Mouse (Mus musculus) cerebellum, postnatal 36 days (tissue): Measurements from ENCODE around the gene Phlpp1.
"Not testable (repeated sequence)": the region's sequence is repeated elsewhere in the genome, so short reads cannot be mapped to it uniquely, and the experiment has no call there.

Source experiments
- DNase-seq, 2 experiments: peaks; one replicate each; pipeline ENCODE4 v3.0.0; 2021 to 2022; ENCODE audit warnings: mixed read lengths in 2 of 2

The Phlpp1 gene

GRCm38 (mm10) chr1:106268028-106268799 is 96.7 kb downstream of the Phlpp1 start:
- no peak for DNase-seq

- no peak for DNase-seq
Observed at GRCm38 (mm10) chr1:106269337-106269736, 97.8 kb downstream of the Phlpp1 start.

- DNase-seq: no peak
Observed at GRCm38 (mm10) chr1:106272916-106273315, 101.4 kb downstream of the Phlpp1 start.

GRCm38 (mm10) chr1:106273801-106274200 is 102.2 kb downstream of the Phlpp1 start:
- no peak for DNase-seq

- DNase-seq: no peak
Observed at GRCm38 (mm10) chr1:106274561-106275001, 103.0 kb downstream of the Phlpp1 start.

- DNase-seq: no peak
Observed at GRCm38 (mm10) chr1:106275142-106275541, 103.6 kb downstream of the Phlpp1 start.

- DNase-seq: no peak
Observed at GRCm38 (mm10) chr1:106275731-106276130, 104.2 kb downstream of the Phlpp1 start.

- no peak for DNase-seq
Observed at GRCm38 (mm10) chr1:106276824-106277223, 105.3 kb downstream of the Phlpp1 start.

GRCm38 (mm10) chr1:106277286-106277685 is 105.7 kb downstream of the Phlpp1 start:
- no peak for DNase-seq

GRCm38 (mm10) chr1:106278552-106279060 is 107.1 kb downstream of the Phlpp1 start:
- DNase-seq: no peak

GRCm38 (mm10) chr1:106279404-106280123 is 108.0 kb downstream of the Phlpp1 start:
- DNase-seq: no peak

GRCm38 (mm10) chr1:106280171-106280913 is 108.8 kb downstream of the Phlpp1 start:
- no peak for DNase-seq

- DNase-seq: no peak
Observed at GRCm38 (mm10) chr1:106286815-106287214, 115.3 kb downstream of the Phlpp1 start.

GRCm38 (mm10) chr1:106289065-106289464 is 117.5 kb downstream of the Phlpp1 start:
- DNase-seq: no peak

- DNase-seq: no peak
Observed at GRCm38 (mm10) chr1:106289580-106289979, 118.0 kb downstream of the Phlpp1 start.

GRCm38 (mm10) chr1:106309394-106310039 is 138.0 kb downstream of the Phlpp1 start:
- no peak for DNase-seq

- no peak for DNase-seq
Observed at GRCm38 (mm10) chr1:106310285-106310684, 138.7 kb downstream of the Phlpp1 start.

- not testable (repeated sequence) for DNase-seq
Observed at GRCm38 (mm10) chr1:106311830-106312229, 140.3 kb downstream of the Phlpp1 start.

GRCm38 (mm10) chr1:106314476-106314875 is 142.9 kb downstream of the Phlpp1 start:
- DNase-seq: no peak

- no peak for DNase-seq
Observed at GRCm38 (mm10) chr1:106316641-106317304, 145.2 kb downstream of the Phlpp1 start.

GRCm38 (mm10) chr1:106318341-106318740 is 146.8 kb downstream of the Phlpp1 start:
- no peak for DNase-seq

- DNase-seq: no peak
Observed at GRCm38 (mm10) chr1:106320583-106320982, 149.0 kb downstream of the Phlpp1 start.
